Mouse (Mus musculus) neural tube, embryonic 12.5 days (tissue): ENCODE data around the gene Nphp3. TPM values are rescaled to one million over a fixed set of nuclear protein-coding genes. Genes with fewer than 3 reads are reported as not detected.

ENCODE experiments used
- ATAC-seq: fragments of 200-750 bp; cut with Nextera tagmentation; 2 replicates; pipeline ENCODE4 v1.8.0; 2017; ENCODE audit warnings: low read depth, mild to moderate bottlenecking, moderate TSS enrichment, moderate library complexity; ENCODE audit not compliant: low FRiP score
- H3K27ac ChIP-seq: fragments of 300-500 bp; sonication (generic); 2 replicates; pipeline ENCODE4 v1.5.1; 2016
- H3K27me3 ChIP-seq: fragments of 300-500 bp; sonication (generic); replicated peaks from 2 replicates; pipeline ENCODE4 v1.6.1; 2016; ENCODE audit warnings: mild to moderate bottlenecking
- H3K36me3 ChIP-seq: fragments of 300-500 bp; sonication (generic); 2 replicates; pipeline ENCODE4 v1.6.1; 2016; ENCODE audit warnings: mild to moderate bottlenecking
- H3K4me1 ChIP-seq: fragments of 300-500 bp; sonication (generic); 2 replicates; pipeline ENCODE4 v1.6.1; 2016
- H3K4me2 ChIP-seq: fragments of 300-500 bp; sonication (generic); replicated peaks from 2 replicates; pipeline ENCODE4 v1.6.1; 2016; ENCODE audit warnings: mild to moderate bottlenecking
- H3K4me3 ChIP-seq: fragments of 300-500 bp; sonication (generic); 2 replicates; pipeline ENCODE4 v1.5.1; 2016
- H3K9ac ChIP-seq: fragments of 300-500 bp; sonication (generic); 2 replicates; pipeline ENCODE4 v1.6.1; 2016; ENCODE audit warnings: mild to moderate bottlenecking
- H3K9me3 ChIP-seq: fragments of 300-500 bp; sonication (generic); 2 replicates; pipeline ENCODE4 v1.6.1; 2016; ENCODE audit warnings: mild to moderate bottlenecking
- WGBS: fragments of 180-500 bp; shearing (Covaris S2); methylation state at CpG from one replicate; pipeline ENCODE4 v1.1.7; 2016; 5-methylcytosine and 5-hydroxymethylcytosine counted together
- polyA plus RNA-seq: library from polyadenylated mRNA; unstranded; fragments of >200 nt; fragmentation: Nextera tagmentation; extraction: Ambion mirVana; gene quantifications from 2 replicates; pipeline ENCODE4 v1.2.1, GENCODE M21; 2016

Gene Nphp3
- polyA plus RNA-seq, 1 experiment from 2014 or later: 5.6 TPM

- Histone ChIP-seq H3K27me3 (no peaks in the 10 kb centered on the region), H3K4me3 (no peak overlapping the region), H3K4me1 (no peaks in the 10 kb centered on the region), H3K4me2 (no peak overlapping the region), H3K27ac (no peak overlapping the region), H3K9me3 (no peaks in the 10 kb centered on the region), H3K9ac (no peak overlapping the region), H3K36me3 (peaks cover 15% of the 10 kb centered on the region; the same call in 1 of the 2 replicates)
- no peak for ATAC-seq
- WGBS: 47% methylated on average over 24 of the region's 24 CpGs
These were observed 33.1 kb downstream of the Nphp3 start for GRCm38 (mm10) chr9:104035261-104036015.

- no peak overlapping the region for H3K27ac ChIP-seq
- H3K27me3 ChIP-seq: no peaks in the 10 kb centered on the region
- H3K4me1 ChIP-seq: no peaks in the 10 kb centered on the region
- 91% methylated on average over 13 of the region's 13 CpGs for WGBS
- H3K4me3 ChIP-seq: no peak overlapping the region
- no peak for ATAC-seq
- H3K9me3 ChIP-seq: no peaks in the 10 kb centered on the region
- H3K4me2 ChIP-seq: no peak overlapping the region
- H3K36me3 ChIP-seq: 0 out of 2 replicates have a peak, but pooled peaks cover 12% of the 10 kb centered on the region
- H3K9ac ChIP-seq: no peak overlapping the region
These were observed 35.9 kb downstream of the Nphp3 start for GRCm38 (mm10) chr9:104038266-104038665.

- Histone ChIP-seq H3K4me3 (no peak overlapping the region), H3K4me2 (no peak overlapping the region), H3K27me3 (no peaks in the 10 kb centered on the region), H3K9ac (no peak overlapping the region), H3K4me1 (no peaks in the 10 kb centered on the region), H3K9me3 (no peaks in the 10 kb centered on the region), H3K27ac (no peak overlapping the region), H3K36me3 (0 out of 2 replicates have a peak, but pooled peaks cover 12% of the 10 kb centered on the region)
- WGBS: 90% methylated on average over 21 of the region's 21 CpGs
- ATAC-seq: no peak
These were observed 36.8 kb downstream of the Nphp3 start for GRCm38 (mm10) chr9:104039031-104039695.

GRCm38 (mm10) chr9:104039742-104040141 lies 37.4 kb downstream of the Nphp3 start:
- Histone ChIP-seq H3K4me2 (no peak overlapping the region), H3K27me3 (no peaks in the 10 kb centered on the region), H3K4me3 (no peak overlapping the region), H3K9ac (no peak overlapping the region), H3K4me1 (no peaks in the 10 kb centered on the region), H3K27ac (no peak overlapping the region), H3K36me3 (0 out of 2 replicates have a peak, but pooled peaks cover 12% of the 10 kb centered on the region), H3K9me3 (no peaks in the 10 kb centered on the region)
- no peak for ATAC-seq
- WGBS: 90% methylated on average over 4 of the region's 4 CpGs

DNA sequence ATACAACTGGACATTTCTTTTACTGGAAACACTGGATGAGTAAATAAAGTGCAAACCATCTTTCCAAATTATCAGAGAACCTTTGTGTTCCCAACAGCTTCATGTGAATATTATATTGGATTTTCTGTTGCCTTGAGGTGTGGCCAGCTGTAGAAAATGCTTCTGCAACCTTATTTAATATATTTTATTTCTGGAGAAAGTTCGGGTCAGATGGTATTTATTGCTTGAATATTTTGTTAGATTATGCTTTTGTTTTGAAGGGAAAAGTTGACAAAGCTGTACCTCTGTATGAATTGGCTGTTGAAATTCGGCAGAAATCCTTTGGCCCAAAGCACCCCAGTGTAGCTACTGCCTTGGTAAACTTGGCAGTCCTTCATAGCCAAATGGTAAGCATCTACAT lies 38.0 kb downstream of the Nphp3 start, which contains the start of gene Gm28305:
Gene Gm28305, plus strand, starts transcription at position 301 of the 400 bp plus-strand sequence.
- no peak within 1 kb of the TSS for H3K9ac ChIP-seq
- H3K4me3 ChIP-seq: no peak within 1 kb of the TSS
- H3K27ac ChIP-seq: no peak within 1 kb of the TSS
- no peaks in the 10 kb centered on the region for H3K9me3 ChIP-seq
- WGBS: 66% methylated on average over 2 of the region's 2 CpGs
- no peak within 1 kb of the TSS for H3K4me2 ChIP-seq
- H3K27me3 ChIP-seq: no peaks in the 10 kb centered on the region
- no peak for ATAC-seq
- no peaks in the 10 kb centered on the region for H3K4me1 ChIP-seq
- 0 out of 2 replicates have a peak, but pooled peaks cover 15% of the 10 kb centered on the region for H3K36me3 ChIP-seq

DNA sequence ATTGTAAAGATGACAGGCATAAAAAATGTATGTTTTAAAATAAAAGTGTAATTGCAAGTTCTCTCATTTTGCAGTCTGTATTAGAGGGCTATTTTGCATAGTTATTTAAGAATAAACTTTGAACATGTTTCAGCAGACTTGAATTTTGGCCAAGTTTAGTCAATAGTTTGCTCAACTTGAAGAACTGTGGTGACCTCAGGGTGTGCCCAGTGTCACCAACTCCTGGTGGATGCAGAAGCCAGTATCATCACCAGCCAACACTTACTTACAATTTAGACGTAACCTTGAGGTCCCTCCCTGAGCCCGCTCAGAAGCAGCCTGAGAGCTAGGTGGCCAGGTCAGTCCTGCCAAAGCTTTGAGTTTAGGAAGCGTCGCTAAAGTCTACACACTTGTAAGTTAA lies 41.3 kb downstream of the Nphp3 start:
- no peaks in the 10 kb centered on the region for H3K27me3 ChIP-seq
- H3K27ac ChIP-seq: no peak overlapping the region
- H3K9me3 ChIP-seq: no peaks in the 10 kb centered on the region
- no peak for ATAC-seq
- H3K4me3 ChIP-seq: no peak overlapping the region
- peaks cover 31% of the 10 kb centered on the region for H3K36me3 ChIP-seq
- WGBS: 89% methylated on average over 4 of the region's 4 CpGs
- H3K9ac ChIP-seq: no peak overlapping the region
- H3K4me1 ChIP-seq: no peaks in the 10 kb centered on the region
- H3K4me2 ChIP-seq: no peak overlapping the region

GRCm38 (mm10) chr9:104051028-104051427 lies 48.7 kb downstream of the Nphp3 start:
- Histone ChIP-seq H3K36me3 (peaks cover 89% of the 10 kb centered on the region), H3K4me1 (no peaks in the 10 kb centered on the region), H3K9me3 (no peaks in the 10 kb centered on the region), H3K9ac (no peak overlapping the region), H3K4me3 (no peak overlapping the region), H3K27me3 (no peaks in the 10 kb centered on the region), H3K27ac (no peak overlapping the region), H3K4me2 (no peak overlapping the region)
- no peak for ATAC-seq
- WGBS: 92% methylated on average over 6 of the region's 6 CpGs

DNA sequence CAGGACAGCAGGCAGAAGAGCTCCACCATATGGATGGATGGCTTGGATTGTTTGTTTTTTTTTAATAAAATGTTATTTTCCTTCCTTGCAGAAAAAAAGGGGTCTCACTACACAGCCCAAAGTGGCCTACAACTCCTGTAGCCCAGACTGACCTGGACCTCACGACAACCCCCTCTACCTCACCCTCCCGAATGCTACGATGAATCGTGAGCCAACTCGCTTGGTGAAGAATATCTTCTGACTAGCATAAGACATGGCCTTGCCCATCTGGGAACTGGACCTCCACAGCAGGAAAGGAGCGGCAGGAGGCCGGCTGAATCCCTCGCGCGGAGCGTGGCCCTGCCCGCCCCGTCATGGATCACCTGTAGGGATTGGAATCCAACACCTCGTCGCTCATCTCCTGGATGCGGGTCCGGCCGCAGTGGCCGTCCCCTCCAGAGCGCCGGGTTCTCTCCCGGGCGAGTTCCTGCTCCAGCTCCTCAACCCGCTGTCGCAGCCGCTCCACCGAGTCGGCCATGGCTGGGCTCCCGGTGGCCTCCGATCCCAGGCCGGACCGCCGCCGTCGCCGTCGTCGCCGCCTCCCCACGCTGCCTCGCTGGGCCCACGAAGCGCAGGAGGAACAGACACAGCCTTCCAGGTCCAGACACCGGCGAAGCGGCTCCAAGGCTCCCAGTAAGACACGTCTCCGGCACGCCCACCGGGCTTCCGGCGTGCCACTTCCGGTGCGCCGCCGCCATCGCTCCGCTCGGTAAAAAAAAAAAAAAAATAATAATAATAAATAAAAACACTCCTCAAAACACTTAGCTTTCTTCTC lies 60.3 kb downstream of the Nphp3 start, which contains the start of gene Uba5:
Gene Uba5, minus strand, starts transcription at position 705 of the 814 bp plus-strand sequence.
- H3K9me3 ChIP-seq: no peaks in the 10 kb centered on the region
- H3K27ac ChIP-seq: no peak within 1 kb of the TSS
- peak within 1 kb of the TSS; percentile 97 for H3K4me3 ChIP-seq
- no peaks in the 10 kb centered on the region for H3K27me3 ChIP-seq
- peaks cover 20% of the 10 kb centered on the region for H3K36me3 ChIP-seq
- peak; percentile 77 for ATAC-seq
- H3K4me1 ChIP-seq: peaks cover 18% of the 10 kb centered on the region
- peak within 1 kb of the TSS; percentile 94 for H3K4me2 ChIP-seq
- peak within 1 kb of the TSS; percentile 79 for H3K9ac ChIP-seq
- under 1% methylated on average over 59 of the region's 59 CpGs for WGBS

GRCm38 (mm10) chr9:104063244-104063961 lies 61.1 kb downstream of the Nphp3 start, which contains the start of gene Acad11:
Acad11 (plus strand) TSS chr9:104063377.
- H3K9ac ChIP-seq: peak within 1 kb of the TSS; percentile 79
- peaks cover 18% of the 10 kb centered on the region for H3K4me1 ChIP-seq
- WGBS: under 1% methylated on average over 29 of the region's 30 CpGs
- H3K27ac ChIP-seq: no peak within 1 kb of the TSS
- H3K36me3 ChIP-seq: peaks cover 13% of the 10 kb centered on the region
- H3K4me3 ChIP-seq: peak within 1 kb of the TSS; percentile 97
- no peaks in the 10 kb centered on the region for H3K9me3 ChIP-seq
- H3K4me2 ChIP-seq: peak within 1 kb of the TSS; percentile 94
- H3K27me3 ChIP-seq: no peaks in the 10 kb centered on the region
- peak; percentile 98 for ATAC-seq

DNA sequence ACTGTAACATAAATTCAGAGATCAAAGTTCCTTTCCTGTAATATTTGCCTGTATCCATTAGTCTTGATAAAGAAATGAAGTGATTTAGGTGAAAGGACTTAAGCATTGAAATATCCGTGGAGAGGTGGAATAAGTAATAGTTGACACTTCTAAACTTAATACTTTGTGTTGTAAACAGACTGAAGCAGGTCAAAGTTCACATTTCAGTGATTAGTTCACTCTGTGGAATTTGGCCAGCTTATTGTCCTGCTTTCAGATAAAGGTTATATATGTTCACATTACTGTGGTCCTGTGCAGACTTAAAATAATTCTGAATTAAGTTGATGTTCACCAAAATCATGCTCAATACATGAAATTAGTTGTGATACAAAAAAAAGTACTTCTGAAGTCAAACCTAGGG lies 62.2 kb downstream of the Nphp3 start:
- no peaks in the 10 kb centered on the region for H3K9me3 ChIP-seq
- no peak overlapping the region for H3K27ac ChIP-seq
- H3K9ac ChIP-seq: no peak overlapping the region
- ATAC-seq: no peak
- 51% methylated on average over 1 of the region's 1 CpGs for WGBS
- peaks cover 18% of the 10 kb centered on the region for H3K4me1 ChIP-seq
- no peaks in the 10 kb centered on the region for H3K27me3 ChIP-seq
- H3K4me2 ChIP-seq: no peak overlapping the region
- H3K4me3 ChIP-seq: no peak overlapping the region
- H3K36me3 ChIP-seq: peaks cover 10% of the 10 kb centered on the region

DNA sequence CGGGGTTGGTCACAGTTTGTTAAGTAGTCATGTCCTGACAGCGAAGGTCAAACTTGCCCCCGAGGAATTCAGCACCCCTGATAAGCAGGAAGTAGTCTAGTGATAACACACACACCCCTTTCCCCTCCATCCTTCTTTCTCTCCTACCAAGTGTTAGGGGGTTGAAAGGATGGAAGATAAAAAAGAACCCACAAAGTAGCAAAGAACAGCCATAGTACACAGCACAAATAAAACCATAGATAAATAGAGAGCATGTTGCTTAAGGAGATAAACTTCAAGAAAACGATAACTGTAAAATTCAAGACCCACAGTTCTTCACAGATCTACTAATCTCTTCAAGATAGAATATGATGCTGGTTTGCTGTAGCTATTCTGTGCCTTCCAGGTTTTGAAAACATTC lies 67.9 kb downstream of the Nphp3 start:
- Histone ChIP-seq H3K27me3 (no peaks in the 10 kb centered on the region), H3K9me3 (no peaks in the 10 kb centered on the region), H3K4me1 (no peaks in the 10 kb centered on the region), H3K27ac (no peak overlapping the region), H3K4me2 (no peak overlapping the region), H3K9ac (no peak overlapping the region), H3K36me3 (no peaks in the 10 kb centered on the region), H3K4me3 (no peak overlapping the region)
- ATAC-seq: no peak
- 81% methylated on average over 4 of the region's 4 CpGs for WGBS
